Mouse (Mus musculus) right cerebral cortex, adult 18-20 months (tissue): ENCODE measurements around the gene Pparg.

Source experiments
- DNase-seq: peaks from one replicate; pipeline ENCODE4 v3.0.0; 2022; ENCODE audit warnings: mixed read lengths

The Pparg gene

DNA sequence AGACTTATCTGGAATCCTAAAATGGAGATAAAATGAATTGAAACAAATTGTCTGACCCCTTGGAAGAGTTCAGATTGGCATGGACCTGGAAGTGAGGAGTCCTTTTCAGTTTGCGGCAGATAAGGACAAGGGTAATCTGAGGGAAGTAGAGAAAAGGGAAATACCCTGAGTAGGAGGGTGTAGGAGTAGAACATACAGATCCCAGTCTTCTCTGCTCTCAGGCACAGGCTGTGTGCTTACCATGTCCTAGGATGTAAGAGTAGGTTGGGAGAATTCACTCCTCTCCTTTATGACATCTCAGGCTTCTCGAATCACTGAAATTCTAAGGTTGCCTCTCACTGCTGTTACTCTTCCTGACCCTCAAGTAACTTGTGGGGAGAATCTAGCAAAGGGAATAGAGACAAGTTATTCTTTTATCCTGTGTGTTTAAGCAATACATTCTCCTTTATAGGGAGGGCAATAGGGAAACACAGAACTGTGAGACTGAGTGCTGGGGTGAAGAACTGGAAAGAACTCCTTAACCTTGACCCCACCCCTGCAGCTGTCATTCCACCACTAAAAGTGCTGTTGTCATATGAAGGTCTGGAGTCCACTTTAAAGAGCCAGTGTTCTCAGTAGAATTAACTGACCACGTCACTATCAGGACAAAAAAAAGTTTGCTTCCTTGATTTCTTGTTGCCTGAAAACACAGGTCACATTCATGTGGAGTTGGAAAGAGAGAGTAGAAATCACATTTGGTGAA, 6.3 kb downstream of the Pparg start:
- DNase-seq: peak; percentile 5

GRCm38 (mm10) chr6:115374871-115375852, 14.4 kb downstream of the Pparg start:
- no peak for DNase-seq

- no peak for DNase-seq
These were observed 19.8 kb downstream of the Pparg start for GRCm38 (mm10) chr6:115380596-115380995.

- DNase-seq: no peak
These were observed 22.0 kb downstream of the Pparg start for GRCm38 (mm10) chr6:115382712-115383111.

DNA sequence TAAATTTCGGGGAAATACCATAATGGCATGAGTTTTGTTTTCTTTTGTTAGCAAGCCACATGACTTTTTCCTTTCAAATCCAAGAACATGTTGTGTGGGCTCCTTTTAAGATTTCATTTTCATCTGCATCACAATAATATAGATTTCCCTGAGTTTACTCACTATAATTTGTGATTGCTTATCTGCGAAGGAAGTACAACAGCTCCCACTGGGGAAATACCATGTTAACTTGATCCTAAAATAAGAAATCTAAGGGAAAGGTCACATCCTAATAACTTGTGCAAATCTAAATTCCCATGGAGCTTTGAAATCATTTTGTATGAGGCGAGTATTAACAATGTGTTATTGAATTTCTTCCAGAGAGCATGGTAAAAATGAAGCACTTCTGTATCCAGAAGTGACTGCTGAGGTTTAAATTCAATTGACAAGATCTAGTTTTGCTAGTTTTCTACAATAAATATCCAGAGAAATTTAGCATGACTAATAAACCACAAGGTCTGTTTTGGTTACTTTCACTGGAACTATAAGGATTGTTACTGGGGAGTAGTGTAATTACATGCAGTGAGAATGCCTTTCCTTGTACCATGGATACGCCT, 29.3 kb downstream of the Pparg start:
- no peak for DNase-seq

- no peak for DNase-seq
These were observed 36.2 kb downstream of the Pparg start for GRCm38 (mm10) chr6:115396911-115397310.

DNA sequence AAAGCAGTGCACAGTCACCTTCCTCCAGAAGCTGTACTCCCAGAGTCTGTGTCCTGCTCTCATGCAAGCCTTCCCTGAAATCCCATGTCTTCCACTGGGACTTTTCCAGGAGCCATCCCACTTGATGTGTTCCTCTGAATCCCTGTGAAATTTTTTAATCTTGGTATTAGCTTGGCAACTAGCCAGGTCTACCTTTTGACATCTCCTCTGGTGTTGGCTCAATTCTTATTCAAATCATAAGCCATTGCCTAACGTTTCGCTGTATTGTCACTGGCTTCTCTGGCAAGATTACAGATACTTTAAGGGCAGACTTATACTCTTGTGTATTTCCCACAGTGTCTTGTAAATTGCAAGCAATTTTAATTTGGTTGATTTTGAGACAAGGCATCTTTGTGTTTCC, 43.6 kb downstream of the Pparg start:
- DNase-seq: no peak

- peak; percentile 15 for DNase-seq
These were observed 50.7 kb downstream of the Pparg start for GRCm38 (mm10) chr6:115411477-115411876.

DNA sequence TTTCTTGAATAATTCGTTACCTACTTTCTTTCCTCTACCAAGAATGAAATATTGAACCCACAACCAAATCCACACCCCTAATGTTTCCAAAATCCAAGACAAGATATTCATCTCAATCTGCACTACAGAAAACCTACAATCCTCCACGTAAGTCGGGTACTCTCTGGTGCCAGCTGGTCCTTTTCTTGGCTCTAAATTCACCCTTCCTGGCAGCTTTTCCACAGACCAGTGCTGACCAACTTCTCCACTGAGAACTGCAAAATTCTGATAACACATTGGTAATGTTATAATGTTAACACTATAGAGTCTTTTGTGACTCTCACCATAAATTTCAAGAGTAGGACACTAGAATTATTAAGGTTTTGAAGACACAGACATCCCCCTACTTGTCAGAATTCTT, 57.4 kb downstream of the Pparg start:
- DNase-seq: no peak

- no peak for DNase-seq
These were observed 58.2 kb downstream of the Pparg start for GRCm38 (mm10) chr6:115418964-115419363.

- DNase-seq: no peak
These were observed 60.2 kb downstream of the Pparg start for GRCm38 (mm10) chr6:115420963-115421362.

DNA sequence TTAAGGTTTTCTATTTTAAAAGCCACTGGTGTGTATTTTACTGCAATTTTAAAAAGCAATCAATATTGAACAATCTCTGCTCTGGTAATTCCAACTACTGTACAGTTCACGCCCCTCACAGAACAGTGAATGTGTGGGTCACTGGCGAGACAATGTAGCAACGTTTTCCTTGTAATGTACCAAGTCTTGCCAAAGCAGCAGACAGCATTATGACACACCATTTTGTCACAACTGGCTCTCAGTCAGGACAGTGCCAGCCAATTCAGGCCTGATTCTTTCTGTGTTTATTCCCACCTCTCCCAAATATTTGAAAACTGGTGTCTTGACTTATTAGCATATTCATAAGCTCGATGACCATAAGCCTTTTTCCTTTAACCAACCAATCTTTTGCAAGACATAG, 60.9 kb downstream of the Pparg start:
- no peak for DNase-seq

GRCm38 (mm10) chr6:115424433-115424832, 63.7 kb downstream of the Pparg start:
- DNase-seq: no peak

DNA sequence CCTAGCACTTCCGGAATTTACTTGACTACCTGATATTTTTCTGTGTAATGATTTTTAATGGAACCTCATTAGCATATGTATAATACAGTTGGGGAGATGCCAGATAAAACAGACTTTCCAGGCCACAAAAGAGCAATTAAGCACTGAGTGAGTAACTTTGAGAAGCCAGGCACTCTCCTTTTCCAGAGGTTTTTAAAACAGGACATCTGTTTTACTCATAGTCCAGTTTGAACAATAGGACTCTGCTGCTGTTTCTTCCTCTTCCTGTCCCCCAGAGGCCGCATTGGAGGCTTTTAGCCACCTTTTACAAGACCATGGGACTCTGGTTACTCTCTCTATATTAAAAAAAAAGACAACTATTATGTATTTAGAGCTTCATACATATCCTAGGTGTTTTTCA, 72.0 kb downstream of the Pparg start:
- no peak for DNase-seq

DNA sequence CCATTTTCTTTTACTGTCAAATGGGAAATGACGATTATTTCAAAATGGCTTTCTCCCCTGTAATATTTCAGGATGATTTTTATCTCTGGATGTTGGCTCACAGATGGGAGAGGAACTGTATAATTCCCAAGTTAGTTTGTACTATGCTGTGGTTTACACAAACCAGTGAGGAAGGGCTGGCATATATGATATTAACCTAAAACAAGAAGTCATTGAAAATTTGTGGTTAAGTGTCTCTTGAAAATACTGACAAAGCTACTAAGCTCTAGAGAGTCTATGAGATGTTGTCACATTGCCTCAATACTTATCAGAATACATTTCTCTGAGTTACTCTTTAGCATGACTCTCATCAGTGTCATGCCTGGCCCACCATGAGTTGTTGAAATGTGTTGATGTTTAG, 73.3 kb downstream of the Pparg start:
- DNase-seq: no peak

DNA sequence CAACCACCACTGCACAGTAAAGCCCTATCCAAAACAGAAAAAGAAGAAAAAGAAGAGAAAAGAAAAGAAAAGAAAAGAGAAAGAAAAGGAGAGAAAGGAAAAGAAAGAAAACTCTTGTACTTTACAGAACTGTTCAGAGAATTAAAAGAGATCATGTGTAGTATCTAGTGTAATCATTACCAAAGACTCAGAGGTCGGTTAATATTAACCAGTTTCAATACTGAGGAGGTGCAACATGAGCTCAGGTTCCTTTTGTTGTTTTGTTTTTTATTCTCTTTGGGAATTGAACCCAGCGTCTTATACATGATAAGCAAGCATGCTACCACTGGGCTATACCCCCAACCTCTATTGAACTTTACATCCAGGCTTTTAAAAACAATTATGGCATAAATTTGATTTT, 74.1 kb downstream of the Pparg start:
- no peak for DNase-seq

DNA sequence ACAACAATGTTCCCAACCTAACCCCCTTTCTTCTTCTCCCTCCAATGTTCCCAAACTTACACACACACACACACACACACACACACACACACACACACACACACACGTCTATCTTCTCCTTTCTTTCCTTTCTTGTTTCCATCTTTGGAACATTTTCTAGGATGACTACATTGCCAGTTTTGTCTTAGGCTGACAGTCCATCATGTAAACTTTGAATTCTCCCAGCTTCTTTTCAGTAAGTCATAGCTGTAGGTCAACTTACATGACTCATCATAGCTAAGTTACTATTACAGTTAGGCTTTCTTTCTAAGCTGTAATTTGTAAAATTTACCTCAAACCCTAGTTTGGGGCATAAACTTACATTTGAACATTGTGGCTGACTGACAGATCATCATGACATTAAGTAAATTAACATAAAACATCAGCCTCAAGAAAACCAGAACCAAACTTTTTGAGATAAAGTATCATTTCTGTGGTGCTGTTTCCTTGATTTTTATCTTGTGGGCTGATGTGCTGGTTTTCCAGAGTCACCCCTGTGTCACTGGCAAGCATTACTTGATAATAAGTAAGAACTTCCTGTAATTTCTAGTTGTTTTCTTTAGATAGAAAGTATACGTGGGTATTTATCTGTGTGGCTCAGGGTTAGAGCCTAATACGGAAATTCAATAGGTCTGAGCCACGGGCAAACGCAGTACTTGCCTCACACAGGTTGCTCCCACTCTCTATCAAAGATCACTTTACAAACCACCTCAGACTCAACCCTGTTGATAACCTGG, 79.7 kb downstream of the Pparg start:
- DNase-seq: no peak

DNA sequence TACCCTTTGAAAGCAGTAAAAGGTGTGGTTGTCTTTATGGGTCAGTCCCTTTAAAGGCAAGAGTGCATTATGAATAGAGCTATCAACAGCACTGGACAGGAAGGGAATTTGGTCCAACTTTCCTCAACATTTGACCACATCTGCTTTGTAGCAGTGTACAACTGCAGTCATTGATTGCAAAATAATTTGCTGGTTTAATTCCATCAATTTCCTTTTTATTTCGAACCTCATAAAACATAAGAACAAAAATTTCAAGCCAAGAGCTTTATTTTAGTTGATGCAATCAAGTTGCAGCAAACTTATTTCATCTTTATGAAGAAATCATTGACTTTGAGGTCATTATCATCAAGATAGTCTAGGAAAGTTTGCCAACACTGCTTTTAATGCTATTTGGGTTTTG, 91.8 kb downstream of the Pparg start:
- DNase-seq: no peak

GRCm38 (mm10) chr6:115462743-115463337, 102.1 kb downstream of the Pparg start:
- DNase-seq: no peak

DNA sequence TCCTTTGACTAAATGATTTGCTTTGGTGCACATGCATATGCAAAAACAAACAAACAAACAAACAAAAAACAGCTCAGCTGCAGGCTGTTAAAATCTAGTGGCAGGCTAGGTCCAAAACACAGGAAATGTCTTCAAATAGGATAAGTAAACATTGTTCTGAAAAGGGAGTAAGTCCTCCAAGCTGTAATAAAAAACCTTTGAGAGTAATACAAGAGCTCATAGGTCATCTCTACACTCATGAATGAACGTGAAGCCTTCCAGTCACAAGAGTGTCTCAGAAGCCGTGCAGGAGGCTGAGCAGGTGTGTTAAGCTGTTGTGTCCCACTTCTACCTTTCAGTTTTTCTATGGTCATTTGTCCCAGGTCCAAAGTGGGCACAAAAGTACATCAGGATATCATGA, 102.6 kb downstream of the Pparg start:
- no peak for DNase-seq

GRCm38 (mm10) chr6:115464661-115465060, 103.9 kb downstream of the Pparg start:
- no peak for DNase-seq

GRCm38 (mm10) chr6:115465463-115465862, 104.7 kb downstream of the Pparg start:
- no peak for DNase-seq
